Mouse (Mus musculus) adrenal gland, adult 18-20 months (tissue): ENCODE results near the gene Dlg3. TPM values are rescaled to one million over a fixed set of nuclear protein-coding genes. Genes with fewer than 3 reads are reported as not detected.

Source experiments
- DNase-seq, 2 experiments: peaks; one replicate each; pipeline ENCODE4 v3.0.0; 2021 to 2022; ENCODE audit warnings: low spot score in 2 of 2
- total RNA-seq, 2 experiments: library from RNA; stranded (reverse); gene quantifications; 1 replicate in 1 of 2; 2 replicates in 1 of 2; pipeline ENCODE4 v1.2.3; 2021

Gene Dlg3
- total RNA-seq, 2 experiments from 2014 or later, result 27.7 to 29.6 TPM

GRCm38 (mm10) chrX:100796741-100797090 lies 29.2 kb downstream of the Dlg3 start:
- DNase-seq, result no peak

- no peak for DNase-seq
These were observed 29.8 kb downstream of the Dlg3 start for GRCm38 (mm10) chrX:100797370-100797769.

GRCm38 (mm10) chrX:100797851-100798527 lies 30.5 kb downstream of the Dlg3 start:
- DNase-seq, result no peak

GRCm38 (mm10) chrX:100800643-100801042 lies 33.1 kb downstream of the Dlg3 start:
- no peak for DNase-seq

- DNase-seq, result no peak
These were observed 34.5 kb downstream of the Dlg3 start for GRCm38 (mm10) chrX:100802034-100802433.

- no peak for DNase-seq
These were observed 43.6 kb downstream of the Dlg3 start for GRCm38 (mm10) chrX:100811129-100811528.

- no peak for DNase-seq
These were observed 46.6 kb downstream of the Dlg3 start for GRCm38 (mm10) chrX:100814139-100814538.

- no peak for DNase-seq
These were observed 48.2 kb downstream of the Dlg3 start for GRCm38 (mm10) chrX:100815766-100816165.

GRCm38 (mm10) chrX:100818681-100819080 lies 51.2 kb downstream of the Dlg3 start:
- DNase-seq, result no peak

- DNase-seq, result no peak
These were observed 53.6 kb downstream of the Dlg3 start for GRCm38 (mm10) chrX:100821149-100821548.

- DNase-seq, result no peak
These were observed 58.0 kb downstream of the Dlg3 start for GRCm38 (mm10) chrX:100825557-100825956.

- DNase-seq, result no peak
These were observed 65.3 kb downstream of the Dlg3 start for GRCm38 (mm10) chrX:100832806-100833205.

GRCm38 (mm10) chrX:100839211-100839610 lies 71.7 kb downstream of the Dlg3 start:
- no peak for DNase-seq

Other genes starting within 250 kb of the Dlg3 start
- gene Dgat2l6, start 242.9 kb upstream of the Dlg3 start, total RNA-seq, result not detected
- gene Awat1, start 195.5 kb upstream of the Dlg3 start, total RNA-seq, result not detected
- not detected for gene P2ry4, start 172.9 kb upstream of the Dlg3 start, total RNA-seq
- gene Arr3, start 162.2 kb upstream of the Dlg3 start, total RNA-seq, result not detected
- under 1 TPM; 0.48 to 0.96 TPM for gene Kif4, start 142.0 kb upstream of the Dlg3 start, total RNA-seq
- 10 to 100 TPM; 40.4 to 53.1 TPM for gene Pdzd11, start 141.2 kb upstream of the Dlg3 start, total RNA-seq
- gene Gdpd2, start 37.8 kb upstream of the Dlg3 start, total RNA-seq, result under 1 TPM in 1 of 2 experiments, not detected in 1; 0.16 TPM